Mouse (Mus musculus) regulatory T cell (primary cell): ENCODE measurements at regions not wholly inside any gene's neighbourhood (a gene's known extent, or its start where the extent isn't known, plus 50 kb on each side); places are given as distances from the start of the nearest gene placed in this dataset.
"Not testable (repeated sequence)": the region's sequence is repeated elsewhere in the genome, so short reads cannot be mapped to it uniquely, and the experiment has no call there.

Source experiments
- in situ Hi-C: fragments of 300-600 bp; cut with MboI, MseI; formaldehyde crosslinking; loops from one replicate; pipeline ENCODE4 v1.15.1; 2025; ENCODE audit warnings: high pct_unique_total_duplicates

GRCm38 (mm10) chr1:29737062-29737461 lies 957.0 kb upstream of the Gm597 start:
- in situ Hi-C loops = not testable (repeated sequence)

DNA sequence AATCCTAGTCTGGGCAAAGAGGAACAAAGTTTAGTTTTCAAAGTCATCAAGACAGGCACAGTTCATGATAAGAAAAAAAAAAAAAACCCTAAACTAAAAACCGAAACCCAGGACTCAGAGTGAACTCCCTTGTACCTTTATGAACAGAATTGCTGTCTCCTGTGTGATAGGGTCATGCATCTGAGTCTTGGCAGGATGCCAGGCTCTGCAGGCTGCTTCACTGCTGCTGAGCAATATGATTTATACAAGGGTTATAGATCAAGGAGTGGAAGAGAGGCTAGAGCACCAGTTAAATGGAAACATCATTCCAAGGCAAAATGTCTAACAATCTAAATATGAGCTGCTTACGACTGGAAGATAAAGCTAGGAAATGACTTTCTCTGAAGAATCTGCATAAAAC lies 951.9 kb upstream of the Gm597 start:
- in situ Hi-C loops = loop anchor here (5.0 kb wide), 1 partner anchor 50 kb away; no protein-coding TSS in a partner anchor
